19 mouse cellular contexts compared by ENCODE assay signal in the genomic region with DNA sequence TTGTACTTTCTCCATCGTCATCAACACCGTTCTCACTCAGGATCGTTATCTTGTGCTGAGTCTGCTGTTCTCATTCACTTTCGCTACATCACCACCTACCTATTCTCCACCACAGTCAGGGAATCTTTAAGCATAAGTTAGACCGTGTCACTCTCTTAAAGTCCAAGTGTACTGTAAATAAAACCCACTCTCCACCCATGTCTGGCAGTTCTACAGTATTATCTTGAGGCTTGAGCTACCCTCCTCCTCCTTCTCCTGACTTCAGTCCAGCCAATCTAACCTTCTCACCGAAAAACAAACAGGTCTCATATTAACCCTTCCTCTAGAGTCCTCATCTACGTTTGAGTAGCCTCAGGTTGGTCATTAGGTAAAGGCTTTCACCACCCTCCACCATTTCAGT. TPM values are rescaled to one million over a fixed set of nuclear protein-coding genes. Genes with fewer than 3 reads are reported as not detected.
DNase-seq lines count a peak whose midpoint lies in the region; ATAC-seq and TF ChIP-seq lines count a peak whose summit lies in the region.
"Had no signal": no experiment of that assay in that cellular context is flagged by ENCODE, and none has a peak within 500 bp of the region (broad histone marks: within the 10 kb centered on the region; RNA-seq: fewer than 3 reads in every experiment).

No protein-coding gene starts in this region.

- ATAC-seq in lung, embryonic 16.5 days (ENCODE audit: low read depth) = 0 out of 2 replicates have a peak, but pooled peaks have one; percentile 23
- peak; percentile 96 for ATAC-seq in lung, postnatal 0 days
- ATAC-seq: activated CD4-positive, CD25-positive, alpha-beta regulatory T cell, adult 4 months; CD4-positive, CD25-positive, alpha-beta regulatory T cell, adult 4 months; Patski had no signal

- no peak; the same call in 1 of the 2 replicates for TF ChIP-seq EP300 in lung, postnatal 0 days (IDR thresholded peaks at IDR 0.05)

- no peaks in the 10 kb centered on the region for H3K27me3 ChIP-seq in lung, embryonic 16.5 days (ENCODE audit: control insufficient read depth, insufficient read depth, low read depth, low read length)
- no peaks in the 10 kb centered on the region for H3K27me3 ChIP-seq in lung, postnatal 0 days (replicated peaks; ENCODE audit: insufficient read depth, low read length)
- H3K27me3 ChIP-seq: CH12.LX, Patski had no signal

- H3K27ac ChIP-seq in lung, embryonic 16.5 days (ENCODE audit: low read length) = no peak overlapping the region
- no peak overlapping the region for H3K27ac ChIP-seq in lung, postnatal 0 days (ENCODE audit: low read length)

- H3K36me3 ChIP-seq in lung, embryonic 16.5 days (ENCODE audit: control insufficient read depth, insufficient read depth, low read length) = 0 out of 2 replicates have a peak, but pooled peaks cover 2% of the 10 kb centered on the region
- 0 out of 2 replicates have a peak, but pooled peaks cover 3% of the 10 kb centered on the region for H3K36me3 ChIP-seq in lung, postnatal 0 days (ENCODE audit: insufficient read depth, low read length)

- no peak overlapping the region for H3K4me2 ChIP-seq in lung, embryonic 16.5 days (ENCODE audit: low read depth, low read length)
- H3K4me2 ChIP-seq in lung, postnatal 0 days (replicated peaks; ENCODE audit: low read depth, low read length) = no peak overlapping the region

- no peak overlapping the region for H3K4me3 ChIP-seq in lung, embryonic 16.5 days (ENCODE audit: low read length)
- H3K4me3 ChIP-seq in lung, postnatal 0 days (ENCODE audit: low read depth, low read length) = no peak overlapping the region

- H3K9ac ChIP-seq in lung, embryonic 16.5 days (ENCODE audit: low read length) = no peak overlapping the region
- H3K9ac ChIP-seq in lung, postnatal 0 days (replicated peaks; ENCODE audit: low read depth) = no peak overlapping the region

- H3K9me3 ChIP-seq in lung, embryonic 16.5 days (ENCODE audit: control insufficient read depth, low read length) = no peaks in the 10 kb centered on the region
- H3K9me3 ChIP-seq in lung, postnatal 0 days (ENCODE audit: low read length) = no peaks in the 10 kb centered on the region
- H3K9me3 ChIP-seq: G1E had no signal

- H3K4me1 ChIP-seq in lung, embryonic 16.5 days (replicated peaks; ENCODE audit: control insufficient read depth, insufficient read depth, low read length) = no peaks in the 10 kb centered on the region
- no peaks in the 10 kb centered on the region for H3K4me1 ChIP-seq in lung, postnatal 0 days (ENCODE audit: insufficient read depth, low read depth, low read length)

- WGBS in lung, embryonic 16.5 days = 66% methylated on average over 7 of the region's 7 CpGs
- 46% methylated on average over 7 of the region's 7 CpGs for WGBS in lung, postnatal 0 days

- TF ChIP-seq CTCF in lung, postnatal 0 days (IDR thresholded peaks at IDR 0.05) = no peak

- no peak for DNase-seq in lung, postnatal 14 days
- peak; percentile 78 for DNase-seq in lung, postnatal 0 days (ENCODE audit: low spot score)
- no peak for DNase-seq in lung, postnatal 4 days
- DNase-seq: adrenal gland, adult 2 months; adrenal gland, adult 8-10 months; adrenal gland, postnatal 10 days; adrenal gland, postnatal 14 days; adrenal gland, postnatal 25 days; adrenal gland, postnatal 36 days; B cell, adult 2 months; cerebellum, adult 11 months; cerebellum, adult 11-12 months; cerebellum, adult 18-20 months had no signal

RNA-seq across cellular contexts. Expression of gene Fam204a, which starts 7.1 kb away (rescaled TPM):
- polyA plus RNA-seq in lung, embryonic 16.5 days (2015; fragmentation: Nextera tagmentation; extraction: Ambion mirVana) = 44.9 and 48.8 TPM in 2 replicates
- 49.4 and 54.2 TPM in 2 replicates for polyA plus RNA-seq in lung, postnatal 0 days (2015; fragmentation: Nextera tagmentation; extraction: Ambion mirVana)
